Mouse (Mus musculus): ENCODE measurements at regions not wholly inside any gene's neighbourhood (a gene's known extent, or its start where the extent isn't known, plus 50 kb on each side); places are given as distances from the start of the nearest gene placed in this dataset.

- no peak for ATAC-seq (replicated peaks; ENCODE audit: insufficient number of reproducible peaks, insufficient read depth, low FRiP score, low read depth)
- no peak overlapping the region for H3K4me3 ChIP-seq
- H3K36me3 ChIP-seq: no peaks in the 10 kb centered on the region
- H3K27me3 ChIP-seq: no peaks in the 10 kb centered on the region
- H3K4me2 ChIP-seq: no peak overlapping the region
- 54% methylated on average over 1 of the region's 1 CpGs for WGBS
- H3K4me1 ChIP-seq (replicated peaks): no peaks in the 10 kb centered on the region
- no peak overlapping the region for H3K27ac ChIP-seq
- H3K9me3 ChIP-seq (replicated peaks): no peaks in the 10 kb centered on the region
- no peak overlapping the region for H3K9ac ChIP-seq
Observed at GRCm38 (mm10) chr9:9606322-9606721, 367.4 kb upstream of the Arhgap42 start.

GRCm38 (mm10) chr9:9591263-9591662 lies 352.4 kb upstream of the Arhgap42 start:
- Histone ChIP-seq H3K4me2 (no peak overlapping the region), H3K4me3 (no peak overlapping the region), H3K27me3 (no peaks in the 10 kb centered on the region), H3K36me3 (no peaks in the 10 kb centered on the region), H3K27ac (no peak overlapping the region), H3K9ac (no peak overlapping the region), H3K4me1 (replicated peaks) (no peaks in the 10 kb centered on the region), H3K9me3 (replicated peaks) (no peaks in the 10 kb centered on the region)
- no peak for ATAC-seq (replicated peaks; ENCODE audit: insufficient number of reproducible peaks, insufficient read depth, low FRiP score, low read depth)

- Histone ChIP-seq H3K9ac (no peak overlapping the region), H3K4me3 (no peak overlapping the region), H3K36me3 (no peaks in the 10 kb centered on the region), H3K4me1 (replicated peaks) (no peaks in the 10 kb centered on the region), H3K9me3 (replicated peaks) (no peaks in the 10 kb centered on the region), H3K27ac (no peak overlapping the region), H3K4me2 (no peak overlapping the region), H3K27me3 (no peaks in the 10 kb centered on the region)
- no peak for ATAC-seq (replicated peaks; ENCODE audit: insufficient number of reproducible peaks, insufficient read depth, low FRiP score, low read depth)
- 57% methylated on average over 2 of the region's 2 CpGs for WGBS
Observed at GRCm38 (mm10) chr9:9583011-9583605, 344.2 kb upstream of the Arhgap42 start.

GRCm38 (mm10) chr9:9582301-9583010 lies 343.6 kb upstream of the Arhgap42 start:
- H3K4me3 ChIP-seq: no peak overlapping the region
- 72% methylated on average over 3 of the region's 3 CpGs for WGBS
- no peak overlapping the region for H3K4me2 ChIP-seq
- H3K4me1 ChIP-seq (replicated peaks): no peaks in the 10 kb centered on the region
- no peak overlapping the region for H3K9ac ChIP-seq
- no peak for ATAC-seq (replicated peaks; ENCODE audit: insufficient number of reproducible peaks, insufficient read depth, low FRiP score, low read depth)
- H3K9me3 ChIP-seq (replicated peaks): no peaks in the 10 kb centered on the region
- no peaks in the 10 kb centered on the region for H3K36me3 ChIP-seq
- H3K27me3 ChIP-seq: no peaks in the 10 kb centered on the region
- no peak overlapping the region for H3K27ac ChIP-seq

- Histone ChIP-seq H3K9ac (no peak overlapping the region), H3K27me3 (no peaks in the 10 kb centered on the region), H3K4me2 (no peak overlapping the region), H3K4me1 (replicated peaks) (no peaks in the 10 kb centered on the region), H3K4me3 (no peak overlapping the region), H3K36me3 (no peaks in the 10 kb centered on the region), H3K9me3 (replicated peaks) (no peaks in the 10 kb centered on the region), H3K27ac (no peak overlapping the region)
- no peak for ATAC-seq (replicated peaks; ENCODE audit: insufficient number of reproducible peaks, insufficient read depth, low FRiP score, low read depth)
- 81% methylated on average over 5 of the region's 5 CpGs for WGBS
Observed at GRCm38 (mm10) chr9:9568040-9568649, 329.2 kb upstream of the Arhgap42 start.

GRCm38 (mm10) chr9:9564551-9564950 lies 325.6 kb upstream of the Arhgap42 start:
- no peaks in the 10 kb centered on the region for H3K9me3 ChIP-seq (replicated peaks)
- H3K27ac ChIP-seq: no peak overlapping the region
- H3K27me3 ChIP-seq: no peaks in the 10 kb centered on the region
- no peak overlapping the region for H3K9ac ChIP-seq
- H3K4me2 ChIP-seq: no peak overlapping the region
- no peaks in the 10 kb centered on the region for H3K36me3 ChIP-seq
- no peaks in the 10 kb centered on the region for H3K4me1 ChIP-seq (replicated peaks)
- ATAC-seq (replicated peaks; ENCODE audit: insufficient number of reproducible peaks, insufficient read depth, low FRiP score, low read depth): no peak
- H3K4me3 ChIP-seq: no peak overlapping the region

- Histone ChIP-seq H3K36me3 (no peaks in the 10 kb centered on the region), H3K27ac (no peak overlapping the region), H3K4me3 (no peak overlapping the region), H3K27me3 (no peaks in the 10 kb centered on the region), H3K9me3 (replicated peaks) (no peaks in the 10 kb centered on the region), H3K4me1 (replicated peaks) (no peaks in the 10 kb centered on the region), H3K9ac (no peak overlapping the region), H3K4me2 (no peak overlapping the region)
- no peak for ATAC-seq (replicated peaks; ENCODE audit: insufficient number of reproducible peaks, insufficient read depth, low FRiP score, low read depth)
Observed at GRCm38 (mm10) chr9:9548657-9549056, 309.8 kb upstream of the Arhgap42 start.

- Histone ChIP-seq H3K36me3 (no peaks in the 10 kb centered on the region), H3K4me1 (replicated peaks) (no peaks in the 10 kb centered on the region), H3K4me2 (no peak overlapping the region), H3K9me3 (replicated peaks) (no peaks in the 10 kb centered on the region), H3K27me3 (no peaks in the 10 kb centered on the region), H3K9ac (no peak overlapping the region), H3K27ac (no peak overlapping the region), H3K4me3 (no peak overlapping the region)
- ATAC-seq (replicated peaks; ENCODE audit: insufficient number of reproducible peaks, insufficient read depth, low FRiP score, low read depth): no peak
- 68% methylated on average over 3 of the region's 3 CpGs for WGBS
Observed at GRCm38 (mm10) chr9:9547570-9547969, 308.7 kb upstream of the Arhgap42 start.

GRCm38 (mm10) chr9:9547121-9547520 lies 308.2 kb upstream of the Arhgap42 start:
- ATAC-seq (replicated peaks; ENCODE audit: insufficient number of reproducible peaks, insufficient read depth, low FRiP score, low read depth): no peak
- Histone ChIP-seq H3K27ac (no peak overlapping the region), H3K36me3 (no peaks in the 10 kb centered on the region), H3K4me3 (no peak overlapping the region), H3K9me3 (replicated peaks) (no peaks in the 10 kb centered on the region), H3K4me1 (replicated peaks) (no peaks in the 10 kb centered on the region), H3K9ac (no peak overlapping the region), H3K4me2 (no peak overlapping the region), H3K27me3 (no peaks in the 10 kb centered on the region)
- 70% methylated on average over 2 of the region's 2 CpGs for WGBS

- Histone ChIP-seq H3K27me3 (no peaks in the 10 kb centered on the region), H3K27ac (no peak overlapping the region), H3K9me3 (replicated peaks) (no peaks in the 10 kb centered on the region), H3K4me2 (no peak overlapping the region), H3K4me1 (replicated peaks) (no peaks in the 10 kb centered on the region), H3K4me3 (no peak overlapping the region), H3K9ac (no peak overlapping the region), H3K36me3 (no peaks in the 10 kb centered on the region)
- no peak for ATAC-seq (replicated peaks; ENCODE audit: insufficient number of reproducible peaks, insufficient read depth, low FRiP score, low read depth)
- 79% methylated on average over 2 of the region's 2 CpGs for WGBS
Observed at GRCm38 (mm10) chr9:9500345-9500744, 261.4 kb upstream of the Arhgap42 start.

GRCm38 (mm10) chr9:9493594-9494182 lies 254.8 kb upstream of the Arhgap42 start:
- WGBS: 77% methylated on average over 3 of the region's 3 CpGs
- H3K4me3 ChIP-seq: no peak overlapping the region
- ATAC-seq (replicated peaks; ENCODE audit: insufficient number of reproducible peaks, insufficient read depth, low FRiP score, low read depth): no peak

GRCm38 (mm10) chr9:9477145-9477544 lies 238.2 kb upstream of the Arhgap42 start:
- no peak for ATAC-seq (replicated peaks; ENCODE audit: insufficient number of reproducible peaks, insufficient read depth, low FRiP score, low read depth)
- Histone ChIP-seq H3K4me1 (replicated peaks) (peaks cover 3% of the 10 kb centered on the region), H3K4me2 (no peak overlapping the region)

More at GRCm38 (mm10) chr9:9493594-9494182, 254.8 kb upstream of the Arhgap42 start:
- Histone ChIP-seq H3K9me3 (replicated peaks) (no peaks in the 10 kb centered on the region), H3K36me3 (no peaks in the 10 kb centered on the region), H3K9ac (no peak overlapping the region), H3K27me3 (no peaks in the 10 kb centered on the region), H3K4me1 (replicated peaks) (no peaks in the 10 kb centered on the region), H3K27ac (no peak overlapping the region), H3K4me2 (no peak overlapping the region)

More at GRCm38 (mm10) chr9:9477145-9477544, 238.2 kb upstream of the Arhgap42 start:
- Histone ChIP-seq H3K27me3 (peaks cover 35% of the 10 kb centered on the region), H3K9me3 (replicated peaks) (no peaks in the 10 kb centered on the region), H3K27ac (no peak overlapping the region), H3K9ac (no peak overlapping the region), H3K36me3 (no peaks in the 10 kb centered on the region), H3K4me3 (no peak overlapping the region)
